Mouse (Mus musculus): Measurements from ENCODE around the gene Abcc4.

The Abcc4 gene

DNA sequence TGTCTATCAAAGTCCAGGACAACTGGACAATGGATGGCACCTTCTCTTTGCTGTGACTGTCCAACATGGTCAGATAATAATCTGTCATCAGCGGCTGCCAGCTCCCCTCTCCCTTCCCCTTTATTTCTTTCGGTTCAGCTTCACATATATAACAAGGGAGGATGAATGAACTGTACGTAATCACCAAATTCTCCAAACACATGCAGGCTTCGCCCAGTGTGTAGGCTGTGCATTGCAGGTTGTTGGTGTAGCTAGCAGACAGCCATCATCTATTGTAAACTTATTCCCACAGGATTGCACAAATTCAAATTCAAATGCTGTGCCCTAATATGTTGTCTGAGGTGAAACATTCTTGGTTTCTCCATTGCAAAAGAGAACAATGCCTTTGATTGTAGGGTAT, 271.2 kb downstream of the Abcc4 start:
- no peak for DNase-seq (ENCODE audit: low spot score in 2 of 2)

DNA sequence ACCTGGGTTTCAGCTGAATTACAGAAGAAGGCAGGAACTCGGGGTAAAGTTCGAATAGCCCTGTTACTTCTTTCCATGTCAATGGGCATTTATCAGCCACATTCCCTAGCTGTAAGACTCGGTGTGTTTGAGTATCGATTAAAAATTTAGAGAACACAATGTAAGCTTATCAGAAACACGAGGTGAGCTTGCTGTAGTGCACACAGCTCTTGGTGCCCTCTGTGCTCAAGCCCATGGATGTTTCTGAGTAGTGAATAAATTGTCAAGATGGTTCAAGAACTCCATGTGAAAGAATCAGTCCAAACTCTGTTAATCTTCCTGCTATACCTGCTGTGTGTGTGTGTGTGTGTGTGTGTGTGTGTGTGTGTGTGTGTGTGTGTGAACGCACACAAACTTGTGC, 272.2 kb downstream of the Abcc4 start:
- DNase-seq (ENCODE audit: low spot score in 2 of 2) = no peak
